Mouse (Mus musculus) MEL (cell line): ENCODE measurements around the gene Pclaf. TPM values are rescaled to one million over a fixed set of nuclear protein-coding genes. Genes with fewer than 3 reads are reported as not detected.
A peak's percentile ranks its signal among the peaks of the same experiment; 100 is the strongest.

ENCODE experiments used
- DNase-seq: peaks from one replicate; pipeline ENCODE4 v3.0.0; 2011; ENCODE audit warnings: low read depth, low spot score
- H3K27ac ChIP-seq: 2 replicates; pipeline ENCODE4 v1.5.1; 2012; ENCODE audit warnings: low read depth, mild to moderate bottlenecking, control low read depth, low read length, moderate library complexity; ENCODE audit not compliant: control insufficient read depth
- H3K27me3 ChIP-seq, 2 experiments: fragments of 150-350 bp in 1 of 2; sonication (generic) in 1 of 2; 2 replicates each; pipeline ENCODE4 v1.6.1; 2012; ENCODE audit warnings: low read length in 2 of 2, mild to moderate bottlenecking in 2 of 2, improper control_type of control experiment in 1 of 2, moderate library complexity in 1 of 2; ENCODE audit not compliant: insufficient read depth in 2 of 2, control insufficient read depth in 1 of 2
- H3K36me3 ChIP-seq, 2 experiments: 2 replicates each; pipeline ENCODE4 v1.6.1; 2012 to 2014; ENCODE audit warnings: low read length in 2 of 2, improper control_type of control experiment in 1 of 2, inconsistent platforms in 1 of 2, mild to moderate bottlenecking in 1 of 2; ENCODE audit not compliant: insufficient read depth in 2 of 2, control insufficient read depth in 1 of 2
- H3K4me1 ChIP-seq, 2 experiments: fragments of 150-350 bp in 1 of 2; sonication (generic) in 1 of 2; 2 replicates each; pipeline ENCODE4 v1.6.1; 2012; ENCODE audit warnings: low read length in 2 of 2, improper control_type of control experiment in 1 of 2, mild to moderate bottlenecking in 1 of 2; ENCODE audit not compliant: insufficient read depth in 2 of 2, control insufficient read depth in 1 of 2
- H3K4me3 ChIP-seq, 2 experiments: fragments of 150-350 bp in 1 of 2; sonication (generic) in 1 of 2; 2 replicates each; pipeline ENCODE4 v1.5.1; 2012; ENCODE audit warnings: low read depth in 2 of 2, low read length in 2 of 2, mild to moderate bottlenecking in 2 of 2, moderate library complexity in 2 of 2, control low read depth in 1 of 2, improper control_type of control experiment in 1 of 2; ENCODE audit not compliant: control insufficient read depth in 1 of 2, insufficient read depth in 1 of 2
- H3K79me2 ChIP-seq: 2 replicates; pipeline ENCODE4 v1.6.1; 2012; ENCODE audit warnings: mild to moderate bottlenecking, low read length, moderate library complexity; ENCODE audit not compliant: control insufficient read depth, poor library complexity, insufficient read depth
- H3K9ac ChIP-seq: 2 replicates; pipeline ENCODE4 v1.6.1; 2012; ENCODE audit warnings: low read depth, mild to moderate bottlenecking, control low read depth, low read length, moderate library complexity; ENCODE audit not compliant: control insufficient read depth, poor library complexity, severe bottlenecking
- H3K9me3 ChIP-seq: fragments of 150-350 bp; sonication (generic); replicated peaks from 2 replicates; pipeline ENCODE4 v1.6.1; 2012; ENCODE audit warnings: mild to moderate bottlenecking, low read length, improper control_type of control experiment, moderate library complexity; ENCODE audit not compliant: insufficient read depth
- BHLHE40 ChIP-seq: IDR thresholded peaks from 2 replicates; pipeline ENCODE4 v1.6.1; 2012; ENCODE audit warnings: low read depth, mild to moderate bottlenecking, inconsistent platforms, low read length, improper control_type of control experiment, borderline replicate concordance
- CHD1 ChIP-seq: IDR thresholded peaks from 2 replicates; pipeline ENCODE4 v1.6.1; 2012; ENCODE audit warnings: low read depth, mild to moderate bottlenecking, inconsistent platforms, low read length, improper control_type of control experiment
- CHD2 ChIP-seq: IDR thresholded peaks from 2 replicates; pipeline ENCODE4 v1.6.1; 2011; ENCODE audit warnings: low read length, improper control_type of control experiment
- CTCF ChIP-seq, 3 experiments: IDR thresholded peaks in 2 of 3; conservative IDR thresholded peaks in 1 of 3; 2 replicates each; pipeline ENCODE4 v1.5.1; 2011 to 2012; ENCODE audit warnings: low read length in 3 of 3, low read depth in 2 of 3, mild to moderate bottlenecking in 2 of 3, improper control_type of control experiment in 1 of 3, inconsistent platforms in 1 of 3, mixed read lengths in 1 of 3, moderate library complexity in 1 of 3; ENCODE audit not compliant: control insufficient read depth in 1 of 3, insufficient read depth in 1 of 3, poor library complexity in 1 of 3, severe bottlenecking in 1 of 3
- ELF1 ChIP-seq: IDR thresholded peaks from 2 replicates; pipeline ENCODE4 v1.6.1; 2014; ENCODE audit warnings: low read depth, mild to moderate bottlenecking, inconsistent platforms, low read length, improper control_type of control experiment, moderate library complexity
- ETS1 ChIP-seq: IDR thresholded peaks from 2 replicates; pipeline ENCODE4 v1.6.1; 2012; ENCODE audit warnings: low read depth, mild to moderate bottlenecking, inconsistent platforms, low read length, improper control_type of control experiment, moderate library complexity
- GABPA ChIP-seq: IDR thresholded peaks from 2 replicates; pipeline ENCODE4 v1.6.1; 2012; ENCODE audit warnings: low read depth, mild to moderate bottlenecking, inconsistent platforms, low read length, improper control_type of control experiment, moderate library complexity
- HCFC1 ChIP-seq: IDR thresholded peaks from 2 replicates; pipeline ENCODE4 v1.6.1; 2012; ENCODE audit warnings: low read depth, mild to moderate bottlenecking, inconsistent platforms, low read length, improper control_type of control experiment, moderate library complexity
- JUND ChIP-seq: IDR thresholded peaks from 2 replicates; pipeline ENCODE4 v1.6.1; 2011; ENCODE audit warnings: low read depth, mild to moderate bottlenecking, improper control_type of control experiment, low read length
- MAFK ChIP-seq: IDR thresholded peaks from 2 replicates; pipeline ENCODE4 v1.6.1; 2011; ENCODE audit warnings: low read depth, mild to moderate bottlenecking, low read length, improper control_type of control experiment, borderline replicate concordance
- MAX ChIP-seq: IDR thresholded peaks from 2 replicates; pipeline ENCODE4 v1.6.1; 2011; ENCODE audit warnings: low read length, improper control_type of control experiment
- MAZ ChIP-seq: IDR thresholded peaks from 2 replicates; pipeline ENCODE4 v1.6.1; 2012; ENCODE audit warnings: low read depth, mild to moderate bottlenecking, inconsistent platforms, low read length, improper control_type of control experiment
- MXI1 ChIP-seq: IDR thresholded peaks from 2 replicates; pipeline ENCODE4 v1.6.1; 2011; ENCODE audit warnings: mild to moderate bottlenecking, low read depth, low read length, improper control_type of control experiment
- MYB ChIP-seq: IDR thresholded peaks from 2 replicates; pipeline ENCODE4 v1.6.1; 2011; ENCODE audit warnings: mild to moderate bottlenecking, low read depth, low read length, improper control_type of control experiment
- MYC ChIP-seq: IDR thresholded peaks from 2 replicates; pipeline ENCODE4 v1.6.1; 2011; ENCODE audit warnings: low read depth, mild to moderate bottlenecking, low read length, improper control_type of control experiment, moderate library complexity
- NELFE ChIP-seq: IDR thresholded peaks from 2 replicates; pipeline ENCODE4 v1.6.1; 2011; ENCODE audit warnings: low read depth, low read length, improper control_type of control experiment
- NRF1 ChIP-seq: IDR thresholded peaks from 2 replicates; pipeline ENCODE4 v1.6.1; 2014; ENCODE audit warnings: low read depth, mild to moderate bottlenecking, inconsistent platforms, low read length, improper control_type of control experiment, moderate library complexity; ENCODE audit not compliant: poor library complexity, insufficient read depth, severe bottlenecking
- POLR2AphosphoS2 ChIP-seq: IDR thresholded peaks from 2 replicates; pipeline ENCODE4 v1.6.1; 2011; ENCODE audit warnings: low read length, improper control_type of control experiment
- POLR2AphosphoS5 ChIP-seq: IDR thresholded peaks from 2 replicates; pipeline ENCODE4 v1.6.1; 2012; ENCODE audit warnings: low read depth, borderline replicate concordance, mild to moderate bottlenecking, inconsistent platforms, low read length, moderate library complexity, mixed read lengths
- SIN3A ChIP-seq: IDR thresholded peaks from 2 replicates; pipeline ENCODE4 v1.6.1; 2012; ENCODE audit warnings: low read length, improper control_type of control experiment, inconsistent platforms
- TAL1 ChIP-seq: IDR thresholded peaks from 2 replicates; pipeline ENCODE4 v1.6.1; 2012; ENCODE audit warnings: mild to moderate bottlenecking, inconsistent platforms, low read length, moderate library complexity, mixed read lengths
- TBP ChIP-seq: IDR thresholded peaks from 2 replicates; pipeline ENCODE4 v1.8.0; 2011; ENCODE audit warnings: low read depth, low read length, improper control_type of control experiment
- TCF12 ChIP-seq: IDR thresholded peaks from 2 replicates; pipeline ENCODE4 v1.6.1; 2014; ENCODE audit warnings: low read depth, mild to moderate bottlenecking, inconsistent platforms, low read length, improper control_type of control experiment, moderate library complexity
- ZC3H11A ChIP-seq: IDR thresholded peaks from 2 replicates; pipeline ENCODE4 v1.6.1; 2012; ENCODE audit warnings: low read depth, mild to moderate bottlenecking, inconsistent platforms, low read length, improper control_type of control experiment
- ZKSCAN1 ChIP-seq: IDR thresholded peaks from 2 replicates; pipeline ENCODE4 v1.6.1; 2012; ENCODE audit warnings: low read depth, mild to moderate bottlenecking, inconsistent platforms, low read length, improper control_type of control experiment, moderate library complexity
- ZMIZ1 ChIP-seq: IDR thresholded peaks from 2 replicates; pipeline ENCODE4 v1.6.1; 2012; ENCODE audit warnings: low read depth, mild to moderate bottlenecking, inconsistent platforms, low read length, improper control_type of control experiment, moderate library complexity
- ZNF384 ChIP-seq: IDR thresholded peaks from 2 replicates; pipeline ENCODE4 v1.6.1; 2012; ENCODE audit warnings: low read depth, mild to moderate bottlenecking, inconsistent platforms, low read length, improper control_type of control experiment
- polyA plus RNA-seq, 2 experiments: library from polyadenylated mRNA; stranded (reverse) in 1 of 2; unstranded in 1 of 2; fragments of >175 nt in 1 of 2; fragments of >200 nt in 1 of 2; gene quantifications; 2 replicates each; pipeline versions ENCODE4 v1.2.1 to v1.2.4; 2012; ENCODE audit warnings: low replicate concordance in 2 of 2, low read depth in 1 of 2; ENCODE audit not compliant: insufficient read length in 2 of 2, insufficient read depth in 1 of 2, missing spikeins in 1 of 2
- total RNA-seq: library from RNA; depleted of rRNA; stranded (reverse); fragments of 300-350 nt; gene quantifications from 2 replicates; pipeline ENCODE4 v1.2.3, GENCODE M21; 2012

The Pclaf gene
- total and polyA plus RNA-seq, 3 experiments, result 67.1 to 99.0 TPM; not detected in 1

- TF ChIP-seq MAX (peak; percentile 90), MAZ (0 out of 2 replicates have a peak, but pooled peaks have one; percentile 32), CHD1 (peak; percentile 45; the same call in 1 of the 2 replicates), CTCF (IDR thresholded peaks at IDR 0.05 in 2 of 3, conservative IDR thresholded peaks at IDR 0.05 in 1 of 3; ENCODE audit: control insufficient read depth in 1 of 3, insufficient read depth in 1 of 3, low read depth in 2 of 3, low read length in 3 of 3, poor library complexity in 1 of 3, severe bottlenecking in 1 of 3) (0 out of 6 replicates have a peak, but pooled peaks of 1 of the 3 experiments have one; percentile 7), TCF12 (peak; percentile 87), BHLHE40 (peak; percentile 76; the same call in 1 of the 2 replicates), CHD2 (no peak), ELF1 (peak; percentile 89), SIN3A (peak; percentile 99), TAL1 (no peak), MYC (peak; percentile 97), ETS1 (peak; percentile 92), NRF1 (peak; percentile 55), POLR2AphosphoS2 (peak; percentile 85), ZMIZ1 (peak; percentile 47; the same call in 1 of the 2 replicates)
These were observed 5.3 kb upstream of the Pclaf start (continued) for GRCm38 (mm10) chr9:65884564-65885315.

GRCm38 (mm10) chr9:65891126-65891525 is 1.1 kb downstream of the Pclaf start:
- Histone ChIP-seq H3K27me3 (no peaks in the 10 kb centered on the region), H3K4me3 (peak overlapping the region; percentile 31 to 79), H3K4me1 (peaks cover 0 to 8% of the 10 kb centered on the region in 2 experiments; a peak in 1 of 4 replicates), H3K9ac (peak overlapping the region; percentile 82), H3K9me3 (no peaks in the 10 kb centered on the region), H3K79me2 (peaks cover 15% of the 10 kb centered on the region), H3K36me3 (peaks cover 2 to 11% of the 10 kb centered on the region in 2 experiments), H3K27ac (peak overlapping the region; percentile 76; the same call in 1 of the 2 replicates)
- TF ChIP-seq TBP (0 out of 2 replicates have a peak, but pooled peaks have one; percentile 39), MXI1 (0 out of 2 replicates have a peak, but pooled peaks have one; percentile 1), ETS1 (no peak)
- peak; percentile 72 for DNase-seq

GRCm38 (mm10) chr9:65896977-65897376 is 6.9 kb downstream of the Pclaf start:
- Histone ChIP-seq H3K36me3 (peaks cover 3 to 5% of the 10 kb centered on the region in 2 experiments), H3K79me2 (peaks cover 3% of the 10 kb centered on the region; the same call in 1 of the 2 replicates), H3K9me3 (no peaks in the 10 kb centered on the region), H3K4me3 (no peak overlapping the region), H3K27ac (no peak overlapping the region), H3K4me1 (no peaks in the 10 kb centered on the region; a peak in 1 of 4 replicates)
- DNase-seq, result no peak
- no peak for TF ChIP-seq MAFK
- no peak for TF ChIP-seq JUND
- TF ChIP-seq HCFC1, result no peak
- TF ChIP-seq MYB, result no peak
- TF ChIP-seq MYC, result no peak
- no peak for TF ChIP-seq ZNF384
- no peak for TF ChIP-seq NELFE
- TF ChIP-seq GABPA, result no peak
- TF ChIP-seq POLR2AphosphoS5, result no peak
- TF ChIP-seq ZC3H11A, result no peak
- no peak for TF ChIP-seq ZKSCAN1
- TF ChIP-seq, all 39 proteins: peak for 0
- Histone ChIP-seq H3K9ac (no peak overlapping the region), H3K27me3 (no peaks in the 10 kb centered on the region)
